9 mouse cellular contexts compared by ENCODE assay signal in the genomic region with DNA sequence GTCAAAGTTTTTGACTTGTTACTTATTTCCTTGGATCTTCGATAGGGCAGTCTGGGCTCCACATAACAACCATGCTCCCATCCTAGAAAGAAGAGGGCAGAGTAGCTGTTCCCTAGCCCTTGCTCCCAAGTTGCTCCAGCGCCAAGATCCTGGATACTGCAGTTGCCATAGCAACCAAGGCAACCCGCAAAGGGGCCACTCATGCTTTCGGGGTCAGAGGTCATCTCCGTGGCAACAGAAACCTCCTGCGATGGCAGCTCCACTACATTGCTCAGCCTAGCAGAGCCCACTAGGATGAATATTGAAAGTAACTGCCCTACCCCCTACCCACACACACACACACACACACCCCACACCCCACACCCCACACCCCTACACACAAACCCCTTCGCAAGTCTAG. TPM values are rescaled to one million over a fixed set of nuclear protein-coding genes. Genes with fewer than 3 reads are reported as not detected.
A peak's percentile ranks its signal among the peaks of the same experiment; 100 is the strongest.
DNase-seq lines count a peak whose midpoint lies in the region; ATAC-seq and TF ChIP-seq lines count a peak whose summit lies in the region.
"Had no signal": no experiment of that assay in that cellular context is flagged by ENCODE, and none has a peak within 500 bp of the region (broad histone marks: within the 10 kb centered on the region; RNA-seq: fewer than 3 reads in every experiment).

No protein-coding gene starts in this region.

- WGBS in kidney, postnatal 0 days = 19% methylated on average over 7 of the region's 7 CpGs
- WGBS in hindbrain, embryonic 12.5 days = 6% methylated on average over 7 of the region's 7 CpGs
- WGBS in midbrain, embryonic 10.5 days = 5% methylated on average over 7 of the region's 7 CpGs

- peak; percentile 36 for ATAC-seq in kidney, postnatal 0 days (replicated peaks; ENCODE audit: low FRiP score, low read depth)
- peak; percentile 97 for ATAC-seq in hindbrain, embryonic 12.5 days (ENCODE audit: low FRiP score)
- ATAC-seq: Patski had no signal

- H3K27me3 ChIP-seq in kidney, postnatal 0 days (ENCODE audit: insufficient read depth, low read length) = no peaks in the 10 kb centered on the region
- peaks cover under 1% of the 10 kb centered on the region; the same call in 1 of the 2 replicates for H3K27me3 ChIP-seq in hindbrain, embryonic 12.5 days
- H3K27me3 ChIP-seq in midbrain, embryonic 10.5 days (ENCODE audit: low read depth, poor library complexity, severe bottlenecking) = no peaks in the 10 kb centered on the region; the same call in 1 of the 2 replicates
- H3K27me3 ChIP-seq in testis, adult 2 months (ENCODE audit: control insufficient read depth, insufficient read depth, low read length) = no peaks in the 10 kb centered on the region

- H3K36me3 ChIP-seq in kidney, postnatal 0 days (ENCODE audit: insufficient read depth, low read length) = no peaks in the 10 kb centered on the region
- no peaks in the 10 kb centered on the region for H3K36me3 ChIP-seq in hindbrain, embryonic 12.5 days
- H3K36me3 ChIP-seq in midbrain, embryonic 10.5 days = no peaks in the 10 kb centered on the region
- H3K36me3 ChIP-seq in testis, adult 2 months (ENCODE audit: control insufficient read depth, insufficient read depth, low read length) = no peaks in the 10 kb centered on the region

- no peak overlapping the region for H3K27ac ChIP-seq in kidney, postnatal 0 days
- H3K27ac ChIP-seq in hindbrain, embryonic 12.5 days = no peak overlapping the region
- H3K27ac ChIP-seq in midbrain, embryonic 10.5 days (replicated peaks) = peak overlapping the region; percentile 71
- H3K27ac ChIP-seq in testis, adult 2 months (ENCODE audit: control insufficient read depth, insufficient read depth, low read depth, low read length) = no peak overlapping the region

- no peak for TF ChIP-seq CTCF in kidney, postnatal 0 days (IDR thresholded peaks at IDR 0.05; ENCODE audit: low read depth)
- no peak for TF ChIP-seq CTCF in testis, adult 2 months (IDR thresholded peaks at IDR 0.05; ENCODE audit: control insufficient read depth, insufficient read depth, insufficient replicate concordance, low read depth, low read length)

- no peaks in the 10 kb centered on the region for H3K4me1 ChIP-seq in kidney, postnatal 0 days (replicated peaks; ENCODE audit: insufficient read depth, low read length)
- peaks cover 10% of the 10 kb centered on the region for H3K4me1 ChIP-seq in hindbrain, embryonic 12.5 days
- H3K4me1 ChIP-seq in midbrain, embryonic 10.5 days = peaks cover 42% of the 10 kb centered on the region
- H3K4me1 ChIP-seq in testis, adult 2 months (ENCODE audit: control insufficient read depth, insufficient read depth, low read length) = no peaks in the 10 kb centered on the region

- DNase-seq in kidney, postnatal 0 days (ENCODE audit: low spot score) = no peak
- no peak for DNase-seq in kidney, adult 11 months
- peak; percentile 41 to 56 for DNase-seq in cerebellum, postnatal 25 days
- peak; percentile 96 for DNase-seq in midbrain, embryonic 10.5 days (ENCODE audit: low spot score)
- DNase-seq in urinary bladder, postnatal 4 days (ENCODE audit: low spot score in 2 of 2) = no peak
- DNase-seq in gastrocnemius, postnatal 10 days = no peak

- no peak overlapping the region for H3K4me2 ChIP-seq in kidney, postnatal 0 days (ENCODE audit: low read length)
- peak overlapping the region; percentile 13; the same call in 1 of the 2 replicates for H3K4me2 ChIP-seq in hindbrain, embryonic 12.5 days (replicated peaks)

- H3K4me3 ChIP-seq in kidney, postnatal 0 days (replicated peaks; ENCODE audit: low read depth, low read length) = no peak overlapping the region
- H3K4me3 ChIP-seq in hindbrain, embryonic 12.5 days = no peak overlapping the region
- H3K4me3 ChIP-seq in midbrain, embryonic 10.5 days = peak overlapping the region; percentile 27; the same call in 1 of the 2 replicates
- H3K4me3 ChIP-seq in testis, adult 2 months (ENCODE audit: control insufficient read depth, low read depth, low read length) = peak overlapping the region; percentile 65

- TF ChIP-seq POLR2A in testis, adult 2 months (IDR thresholded peaks at IDR 0.05; ENCODE audit: control insufficient read depth, low read depth, low read length) = peak; percentile 22; the same call in 1 of the 2 replicates

- no peaks in the 10 kb centered on the region for H3K9me3 ChIP-seq in kidney, postnatal 0 days (replicated peaks; ENCODE audit: low read length)
- no peaks in the 10 kb centered on the region for H3K9me3 ChIP-seq in hindbrain, embryonic 12.5 days (replicated peaks)
- H3K9me3 ChIP-seq in midbrain, embryonic 10.5 days (replicated peaks) = no peaks in the 10 kb centered on the region

- H3K9ac ChIP-seq in kidney, postnatal 0 days (ENCODE audit: low read depth, low read length) = no peak overlapping the region
- no peak overlapping the region for H3K9ac ChIP-seq in hindbrain, embryonic 12.5 days

RNA-seq across cellular contexts. Expression of a gene that starts 7.2 kb away (rescaled TPM):
- 0.06 and 0.16 TPM in 2 replicates for polyA plus RNA-seq in kidney, postnatal 0 days (2015; fragmentation: Nextera tagmentation; extraction: Ambion mirVana)
- 11.8 and 12.1 TPM in 2 replicates for polyA plus RNA-seq in hindbrain, embryonic 12.5 days (2016; fragmentation: Nextera tagmentation; extraction: Ambion mirVana)
- 6.5 and 8.8 TPM in 2 replicates for polyA plus RNA-seq in midbrain, embryonic 10.5 days (2016; fragmentation: Nextera tagmentation; extraction: Ambion mirVana)
- polyA plus RNA-seq in testis, adult 2 months (2012; rRNA removed) = 4.5 and 5.0 TPM in 2 replicates
- under 1 TPM; 0.11 to 0.12 TPM for total RNA-seq in gastrocnemius, postnatal 10 days (2021)
- polyA plus RNA-seq: Patski had no signal

Comparison
In these comparisons a context has a peak if more than half of its experiments do, and no peak if none do; other contexts are left out.
1. DNase-seq: peak in cerebellum, postnatal 25 days (2 of 2) and midbrain, embryonic 10.5 days (single experiment); none in kidney, postnatal 0 days (single experiment), kidney, adult 11 months (single experiment), urinary bladder, postnatal 4 days (0 of 2) and gastrocnemius, postnatal 10 days (single experiment).
2. H3K4me3 ChIP-seq: peak in midbrain, embryonic 10.5 days (single experiment) and testis, adult 2 months (single experiment); none in kidney, postnatal 0 days (single experiment) and hindbrain, embryonic 12.5 days (single experiment).